Mouse (Mus musculus) kidney, embryonic 14.5 days (tissue): ENCODE data around the gene Ube2l3. TPM values are rescaled to one million over a fixed set of nuclear protein-coding genes. Genes with fewer than 3 reads are reported as not detected.
"Not testable (repeated sequence)": the region's sequence is repeated elsewhere in the genome, so short reads cannot be mapped to it uniquely, and the experiment has no call there.

Experiments used
- ATAC-seq: fragments of 200-750 bp; cut with Nextera tagmentation; 2 replicates; pipeline ENCODE4 v1.8.0; 2017; ENCODE audit warnings: moderate number of reproducible peaks, mild to moderate bottlenecking, moderate TSS enrichment, moderate library complexity; ENCODE audit not compliant: low FRiP score, low TSS enrichment
- H3K27ac ChIP-seq: fragments of 300-500 bp; sonication (generic); 2 replicates; pipeline ENCODE4 v1.5.1; 2014; ENCODE audit warnings: low read depth, mild to moderate bottlenecking, low read length, moderate library complexity, mixed read lengths
- H3K27me3 ChIP-seq: fragments of 300-500 bp; sonication (generic); 2 replicates; pipeline ENCODE4 v1.6.1; 2014; ENCODE audit warnings: mild to moderate bottlenecking, low read length; ENCODE audit not compliant: control insufficient read depth, insufficient read depth
- H3K36me3 ChIP-seq: fragments of 300-500 bp; sonication (generic); 2 replicates; pipeline ENCODE4 v1.6.1; 2014; ENCODE audit warnings: low read length, mixed read lengths; ENCODE audit not compliant: control insufficient read depth, insufficient read depth
- H3K4me1 ChIP-seq: fragments of 300-500 bp; sonication (generic); 2 replicates; pipeline ENCODE4 v1.6.1; 2014; ENCODE audit warnings: low read length, mixed read lengths; ENCODE audit not compliant: control insufficient read depth, insufficient read depth
- H3K4me2 ChIP-seq: fragments of 300-500 bp; sonication (generic); replicated peaks from 2 replicates; pipeline ENCODE4 v1.6.1; 2014; ENCODE audit warnings: low read depth, mild to moderate bottlenecking, low read length
- H3K4me3 ChIP-seq: fragments of 300-500 bp; sonication (generic); 2 replicates; pipeline ENCODE4 v1.5.1; 2014; ENCODE audit warnings: mild to moderate bottlenecking, low read length
- H3K9ac ChIP-seq: fragments of 300-500 bp; sonication (generic); 2 replicates; pipeline ENCODE4 v1.6.1; 2014; ENCODE audit warnings: low read depth, mild to moderate bottlenecking, low read length, moderate library complexity
- H3K9me3 ChIP-seq: fragments of 300-500 bp; sonication (generic); 2 replicates; pipeline ENCODE4 v1.6.1; 2016; ENCODE audit warnings: low read length; ENCODE audit not compliant: control insufficient read depth
- WGBS: fragments of 180-500 bp; shearing (Covaris S2); extraction: QIAGEN DNeasy Blood & Tissue Kit; methylation state at CpG from one replicate; pipeline ENCODE4 v1.1.7; 2014; 5-methylcytosine and 5-hydroxymethylcytosine counted together
- polyA plus RNA-seq: library from polyadenylated mRNA; unstranded; fragments of >200 nt; fragmentation: Nextera tagmentation; extraction: Ambion mirVana; gene quantifications from 2 replicates; pipeline ENCODE4 v1.2.1, GENCODE M21; 2014

Gene Ube2l3
- polyA plus RNA-seq, 1 experiment from 2014 or later: 376 TPM

GRCm38 (mm10) chr16:17234499-17234895 lies 32.0 kb upstream of the Ube2l3 start:
- Histone ChIP-seq H3K27ac (0 out of 2 replicates have a peak overlapping the region, but pooled peaks have one; percentile 86), H3K27me3 (no peaks in the 10 kb centered on the region), H3K9ac (peak overlapping the region; percentile 85), H3K4me1 (peaks cover 24% of the 10 kb centered on the region), H3K36me3 (no peaks in the 10 kb centered on the region), H3K4me2 (peak overlapping the region; percentile 95), H3K9me3 (no peaks in the 10 kb centered on the region), H3K4me3 (peak overlapping the region; percentile 87)
- WGBS: under 1% methylated on average over 12 of the region's 12 CpGs
- peak; percentile 2 for ATAC-seq

- Histone ChIP-seq H3K27ac (peak overlapping the region; percentile 86), H3K4me3 (peak overlapping the region; percentile 87), H3K36me3 (no peaks in the 10 kb centered on the region), H3K9me3 (no peaks in the 10 kb centered on the region), H3K4me1 (peaks cover 19% of the 10 kb centered on the region), H3K4me2 (peak overlapping the region; percentile 95), H3K9ac (peak overlapping the region; percentile 85), H3K27me3 (no peaks in the 10 kb centered on the region)
- ATAC-seq: peak; percentile 51
- 1% methylated on average over 62 of the region's 62 CpGs for WGBS
Measured at GRCm38 (mm10) chr16:17233702-17234498, 31.5 kb upstream of the Ube2l3 start.

- H3K9ac ChIP-seq: peak within 1 kb of the TSS; percentile 85
- H3K27ac ChIP-seq: peak within 1 kb of the TSS; percentile 86
- peak within 1 kb of the TSS; percentile 95 for H3K4me2 ChIP-seq
- H3K27me3 ChIP-seq: no peaks in the 10 kb centered on the region
- H3K9me3 ChIP-seq: no peaks in the 10 kb centered on the region
- WGBS: under 1% methylated on average over 59 of the region's 59 CpGs
- peak within 1 kb of the TSS; percentile 87 for H3K4me3 ChIP-seq
- ATAC-seq: peak; percentile 99
- H3K4me1 ChIP-seq: peaks cover 16% of the 10 kb centered on the region
- no peaks in the 10 kb centered on the region for H3K36me3 ChIP-seq
Measured at GRCm38 (mm10) chr16:17232794-17233701, 30.6 kb upstream of the Ube2l3 start, which contains the start of gene Hic2. Gene Hic2, plus strand, starts transcription at chr16:17233572.

GRCm38 (mm10) chr16:17231523-17231922 lies 29.1 kb upstream of the Ube2l3 start:
- 91% methylated on average over 2 of the region's 2 CpGs for WGBS
- H3K9me3 ChIP-seq, H3K27ac ChIP-seq, H3K27me3 ChIP-seq, H3K4me3 ChIP-seq, H3K9ac ChIP-seq, ATAC-seq, H3K4me2 ChIP-seq, H3K36me3 ChIP-seq: not testable (repeated sequence)
- H3K4me1 ChIP-seq: peaks cover 16% of the 10 kb centered on the region

GRCm38 (mm10) chr16:17226496-17226895 lies 24.0 kb upstream of the Ube2l3 start:
- H3K27ac ChIP-seq: no peak overlapping the region
- no peak overlapping the region for H3K4me2 ChIP-seq
- H3K9ac ChIP-seq: no peak overlapping the region
- no peaks in the 10 kb centered on the region for H3K27me3 ChIP-seq
- no peak for ATAC-seq
- no peaks in the 10 kb centered on the region for H3K4me1 ChIP-seq
- H3K36me3 ChIP-seq: no peaks in the 10 kb centered on the region
- no peak overlapping the region for H3K4me3 ChIP-seq
- no peaks in the 10 kb centered on the region for H3K9me3 ChIP-seq

GRCm38 (mm10) chr16:17225584-17225983 lies 23.1 kb upstream of the Ube2l3 start:
- Histone ChIP-seq H3K9me3 (no peaks in the 10 kb centered on the region), H3K4me2 (no peak overlapping the region), H3K27ac (no peak overlapping the region), H3K4me1 (no peaks in the 10 kb centered on the region), H3K4me3 (no peak overlapping the region), H3K9ac (no peak overlapping the region), H3K27me3 (no peaks in the 10 kb centered on the region), H3K36me3 (no peaks in the 10 kb centered on the region)
- WGBS: 87% methylated on average over 5 of the region's 5 CpGs
- ATAC-seq: no peak

GRCm38 (mm10) chr16:17222197-17222596 lies 19.7 kb upstream of the Ube2l3 start:
- Histone ChIP-seq H3K4me2 (no peak overlapping the region), H3K27ac (no peak overlapping the region)
- 36% methylated on average over 25 of the region's 25 CpGs for WGBS

GRCm38 (mm10) chr16:17220127-17220733 lies 17.8 kb upstream of the Ube2l3 start:
- Histone ChIP-seq H3K4me1 (no peaks in the 10 kb centered on the region), H3K27ac (no peak overlapping the region), H3K4me3 (no peak overlapping the region), H3K27me3 (no peaks in the 10 kb centered on the region), H3K9me3 (no peaks in the 10 kb centered on the region), H3K4me2 (no peak overlapping the region), H3K36me3 (no peaks in the 10 kb centered on the region), H3K9ac (no peak overlapping the region)
- ATAC-seq: no peak
- WGBS: 43% methylated on average over 7 of the region's 7 CpGs

More at GRCm38 (mm10) chr16:17222197-17222596, 19.7 kb upstream of the Ube2l3 start:
- H3K4me1 ChIP-seq: no peaks in the 10 kb centered on the region
- H3K4me3 ChIP-seq: no peak overlapping the region
- no peaks in the 10 kb centered on the region for H3K9me3 ChIP-seq
- no peaks in the 10 kb centered on the region for H3K36me3 ChIP-seq
- peak; percentile 100 for ATAC-seq
- no peak overlapping the region for H3K9ac ChIP-seq
- no peaks in the 10 kb centered on the region for H3K27me3 ChIP-seq
